Mouse (Mus musculus) G1E-ER4 (cell line): ENCODE results near the gene Ankdd1b. TPM values are rescaled to one million over a fixed set of nuclear protein-coding genes. Genes with fewer than 3 reads are reported as not detected.

Experiments used
- GATA1 ChIP-seq: IDR thresholded peaks from one replicate; pipeline ENCODE4 v1.8.0; 2012; ENCODE audit warnings: low read length, inconsistent platforms
- polyA plus RNA-seq: library from polyadenylated mRNA; stranded (reverse); fragments of >175 nt; gene quantifications from 2 replicates; pipeline ENCODE4 v1.2.3, GENCODE M21; 2012

Gene Ankdd1b
- polyA plus RNA-seq, result not detected in 2 replicates

GRCm38 (mm10) chr13:96470957-96471356 is at the start of gene Ankdd1b:
TSS of gene Ankdd1b (minus strand) at chr13:96471198.
- no peak for TF ChIP-seq GATA1

- TF ChIP-seq GATA1, result no peak
Measured at GRCm38 (mm10) chr13:96517335-96517734, 46.3 kb upstream of the Ankdd1b start.

GRCm38 (mm10) chr13:96516249-96516648 is 45.3 kb upstream of the Ankdd1b start:
- TF ChIP-seq GATA1, result no peak

- no peak for TF ChIP-seq GATA1
Measured at GRCm38 (mm10) chr13:96514154-96514942, 43.4 kb upstream of the Ankdd1b start.

- no peak for TF ChIP-seq GATA1
Measured at GRCm38 (mm10) chr13:96511893-96512292, 40.9 kb upstream of the Ankdd1b start.

- TF ChIP-seq GATA1, result no peak
Measured at GRCm38 (mm10) chr13:96511262-96511661, 40.3 kb upstream of the Ankdd1b start.

- no peak for TF ChIP-seq GATA1
Measured at GRCm38 (mm10) chr13:96510635-96511034, 39.6 kb upstream of the Ankdd1b start.

- TF ChIP-seq GATA1, result no peak
Measured at GRCm38 (mm10) chr13:96507541-96507940, 36.5 kb upstream of the Ankdd1b start.

- TF ChIP-seq GATA1, result no peak
Measured at GRCm38 (mm10) chr13:96506313-96506712, 35.3 kb upstream of the Ankdd1b start.

GRCm38 (mm10) chr13:96505661-96506060 is 34.7 kb upstream of the Ankdd1b start:
- no peak for TF ChIP-seq GATA1

- TF ChIP-seq GATA1, result no peak
Measured at GRCm38 (mm10) chr13:96499891-96500290, 28.9 kb upstream of the Ankdd1b start.

GRCm38 (mm10) chr13:96496630-96497029 is 25.6 kb upstream of the Ankdd1b start:
- TF ChIP-seq GATA1, result no peak

- TF ChIP-seq GATA1, result no peak
Measured at GRCm38 (mm10) chr13:96490433-96490832, 19.4 kb upstream of the Ankdd1b start, which contains the start of gene Gm17622. TSS of gene Gm17622 (plus strand) at chr13:96490733.

GRCm38 (mm10) chr13:96487968-96488367 is 17.0 kb upstream of the Ankdd1b start:
- TF ChIP-seq GATA1, result no peak

- TF ChIP-seq GATA1, result no peak
Measured at GRCm38 (mm10) chr13:96487230-96487629, 16.2 kb upstream of the Ankdd1b start.

- TF ChIP-seq GATA1, result no peak
Measured at GRCm38 (mm10) chr13:96478991-96479390, 8.0 kb upstream of the Ankdd1b start.

GRCm38 (mm10) chr13:96477226-96477625 is 6.2 kb upstream of the Ankdd1b start:
- no peak for TF ChIP-seq GATA1
